Mouse (Mus musculus): ENCODE data around the gene Pfdn4.

Pfdn4 gene

GRCm38 (mm10) chr2:170552088-170552487 lies 55.9 kb downstream of the Pfdn4 start:
- DNase-seq: no peak

- DNase-seq: no peak
These were observed 68.0 kb downstream of the Pfdn4 start for GRCm38 (mm10) chr2:170563956-170564855.

GRCm38 (mm10) chr2:170564995-170565394 lies 68.8 kb downstream of the Pfdn4 start:
- DNase-seq: no peak
